Mouse (Mus musculus): ENCODE results near the gene Tnfsf12. TPM values are rescaled to one million over a fixed set of nuclear protein-coding genes. Genes with fewer than 3 reads are reported as not detected.

Gene Tnfsf12
- polyA plus RNA-seq, 1 experiment from 2014 or later = 5.6 TPM

GRCm38 (mm10) chr11:69715929-69716328 lies 20.3 kb upstream of the Tnfsf12 start:
- WGBS = 27% methylated on average over 5 of the region's 5 CpGs
- ATAC-seq = no peak
- Histone ChIP-seq H3K27me3 (replicated peaks; ENCODE audit: control insufficient read depth, insufficient read depth, low read length) (no peaks in the 10 kb centered on the region), H3K27ac (ENCODE audit: low read depth, low read length) (no peak overlapping the region), H3K9ac (ENCODE audit: low read depth, low read length) (no peak overlapping the region), H3K4me1 (ENCODE audit: control insufficient read depth, insufficient read depth, low read depth, low read length) (no peaks in the 10 kb centered on the region), H3K4me3 (ENCODE audit: low read length) (no peak overlapping the region), H3K4me2 (ENCODE audit: low read length) (no peak overlapping the region), H3K9me3 (ENCODE audit: control insufficient read depth, low read length) (no peaks in the 10 kb centered on the region), H3K36me3 (ENCODE audit: control insufficient read depth, insufficient read depth, low read length) (no peaks in the 10 kb centered on the region)

GRCm38 (mm10) chr11:69715482-69715881 lies 19.8 kb upstream of the Tnfsf12 start:
- Histone ChIP-seq H3K36me3 (ENCODE audit: control insufficient read depth, insufficient read depth, low read length) (no peaks in the 10 kb centered on the region), H3K4me1 (ENCODE audit: control insufficient read depth, insufficient read depth, low read depth, low read length) (no peaks in the 10 kb centered on the region), H3K9me3 (ENCODE audit: control insufficient read depth, low read length) (no peaks in the 10 kb centered on the region), H3K4me2 (ENCODE audit: low read length) (no peak overlapping the region), H3K9ac (ENCODE audit: low read depth, low read length) (no peak overlapping the region), H3K27ac (ENCODE audit: low read depth, low read length) (no peak overlapping the region), H3K27me3 (replicated peaks; ENCODE audit: control insufficient read depth, insufficient read depth, low read length) (no peaks in the 10 kb centered on the region), H3K4me3 (ENCODE audit: low read length) (no peak overlapping the region)
- 58% methylated on average over 9 of the region's 9 CpGs for WGBS
- ATAC-seq = no peak

DNA sequence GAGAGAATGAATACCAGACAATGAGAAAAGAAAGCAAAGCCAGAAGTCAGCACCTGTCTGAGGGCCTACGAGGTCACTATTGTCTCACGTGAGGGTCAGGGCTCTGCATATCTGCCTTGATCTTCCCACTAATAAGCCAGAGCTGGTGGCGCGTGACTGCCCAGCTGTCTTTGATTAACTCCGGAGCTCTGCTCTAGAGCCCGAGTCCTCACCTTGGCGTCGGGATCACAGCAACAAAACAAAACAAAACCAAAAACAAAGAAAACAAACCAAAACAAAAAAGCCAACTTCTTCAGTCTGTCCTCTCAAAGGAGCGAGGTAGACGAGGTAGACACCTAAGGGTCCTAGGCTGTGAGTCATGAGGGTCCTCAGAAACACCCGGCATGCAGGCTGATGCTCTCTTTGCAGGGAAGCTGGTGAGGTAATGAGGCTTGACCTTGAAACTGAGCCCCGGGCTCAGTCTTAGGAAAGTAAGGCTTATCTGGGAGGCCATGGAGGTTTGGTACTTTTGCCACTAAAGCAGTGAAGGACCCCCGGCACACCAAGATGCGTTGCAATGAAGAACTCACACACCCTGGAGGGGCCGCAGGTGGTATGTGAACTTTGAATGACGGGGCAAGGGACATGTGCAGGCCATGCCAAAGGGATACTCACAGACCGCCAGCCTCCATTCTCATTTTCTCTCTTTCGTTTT lies 19.1 kb upstream of the Tnfsf12 start:
- no peaks in the 10 kb centered on the region for H3K9me3 ChIP-seq (ENCODE audit: control insufficient read depth, low read length)
- H3K4me2 ChIP-seq (ENCODE audit: low read length) = no peak overlapping the region
- ATAC-seq = no peak
- no peak overlapping the region for H3K4me3 ChIP-seq (ENCODE audit: low read length)
- no peaks in the 10 kb centered on the region for H3K36me3 ChIP-seq (ENCODE audit: control insufficient read depth, insufficient read depth, low read length)
- no peak overlapping the region for H3K9ac ChIP-seq (ENCODE audit: low read depth, low read length)
- no peaks in the 10 kb centered on the region for H3K27me3 ChIP-seq (replicated peaks; ENCODE audit: control insufficient read depth, insufficient read depth, low read length)
- H3K4me1 ChIP-seq (ENCODE audit: control insufficient read depth, insufficient read depth, low read depth, low read length) = no peaks in the 10 kb centered on the region
- no peak overlapping the region for H3K27ac ChIP-seq (ENCODE audit: low read depth, low read length)
- WGBS = 72% methylated on average over 18 of the region's 18 CpGs

GRCm38 (mm10) chr11:69712954-69713672 lies 17.5 kb upstream of the Tnfsf12 start:
- H3K4me3 ChIP-seq (ENCODE audit: low read length) = no peak overlapping the region
- WGBS = 81% methylated on average over 20 of the region's 20 CpGs
- H3K27me3 ChIP-seq (replicated peaks; ENCODE audit: control insufficient read depth, insufficient read depth, low read length) = no peaks in the 10 kb centered on the region
- H3K4me1 ChIP-seq (ENCODE audit: control insufficient read depth, insufficient read depth, low read depth, low read length) = no peaks in the 10 kb centered on the region
- no peak overlapping the region for H3K9ac ChIP-seq (ENCODE audit: low read depth, low read length)
- H3K4me2 ChIP-seq (ENCODE audit: low read length) = no peak overlapping the region
- H3K36me3 ChIP-seq (ENCODE audit: control insufficient read depth, insufficient read depth, low read length) = no peaks in the 10 kb centered on the region
- H3K27ac ChIP-seq (ENCODE audit: low read depth, low read length) = no peak overlapping the region
- no peak for ATAC-seq
- H3K9me3 ChIP-seq (ENCODE audit: control insufficient read depth, low read length) = no peaks in the 10 kb centered on the region

DNA sequence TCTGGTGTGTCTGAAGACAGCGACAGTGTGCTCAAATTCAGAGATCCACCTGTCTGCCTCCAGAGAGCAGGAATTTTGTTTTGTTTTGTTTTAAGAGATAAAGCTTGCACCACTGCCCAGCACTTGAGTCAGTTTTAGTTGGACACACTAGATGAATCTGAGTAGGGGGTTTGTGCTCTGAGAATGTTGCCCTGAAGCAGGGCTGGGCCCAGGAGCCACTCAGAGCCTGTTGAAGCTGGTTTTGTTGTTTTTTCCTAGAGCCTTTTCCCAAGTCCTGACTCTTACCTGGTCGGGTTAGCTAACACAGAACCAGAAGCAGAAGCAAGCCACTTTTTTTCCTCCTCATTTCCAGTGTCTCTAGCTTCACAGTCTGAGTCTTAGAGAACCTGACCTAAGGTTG lies 15.4 kb upstream of the Tnfsf12 start:
- no peak for ATAC-seq
- no peak overlapping the region for H3K27ac ChIP-seq (ENCODE audit: low read depth, low read length)

GRCm38 (mm10) chr11:69710470-69710869 lies 14.8 kb upstream of the Tnfsf12 start:
- Histone ChIP-seq H3K9ac (ENCODE audit: low read depth, low read length) (no peak overlapping the region), H3K36me3 (ENCODE audit: control insufficient read depth, insufficient read depth, low read length) (no peaks in the 10 kb centered on the region), H3K4me2 (ENCODE audit: low read length) (no peak overlapping the region), H3K4me3 (ENCODE audit: low read length) (no peak overlapping the region), H3K4me1 (ENCODE audit: control insufficient read depth, insufficient read depth, low read depth, low read length) (no peaks in the 10 kb centered on the region), H3K27me3 (replicated peaks; ENCODE audit: control insufficient read depth, insufficient read depth, low read length) (no peaks in the 10 kb centered on the region), H3K27ac (ENCODE audit: low read depth, low read length) (no peak overlapping the region), H3K9me3 (ENCODE audit: control insufficient read depth, low read length) (no peaks in the 10 kb centered on the region)
- 64% methylated on average over 3 of the region's 3 CpGs for WGBS
- ATAC-seq = no peak

More for the DNA sequence above, 15.4 kb upstream of the Tnfsf12 start:
- Histone ChIP-seq H3K4me3 (ENCODE audit: low read length) (no peak overlapping the region), H3K27me3 (replicated peaks; ENCODE audit: control insufficient read depth, insufficient read depth, low read length) (no peaks in the 10 kb centered on the region), H3K9ac (ENCODE audit: low read depth, low read length) (no peak overlapping the region), H3K4me1 (ENCODE audit: control insufficient read depth, insufficient read depth, low read depth, low read length) (no peaks in the 10 kb centered on the region), H3K4me2 (ENCODE audit: low read length) (no peak overlapping the region), H3K36me3 (ENCODE audit: control insufficient read depth, insufficient read depth, low read length) (no peaks in the 10 kb centered on the region), H3K9me3 (ENCODE audit: control insufficient read depth, low read length) (no peaks in the 10 kb centered on the region)
- 79% methylated on average over 2 of the region's 2 CpGs for WGBS

GRCm38 (mm10) chr11:69709554-69710446 lies 14.2 kb upstream of the Tnfsf12 start:
- no peaks in the 10 kb centered on the region for H3K9me3 ChIP-seq (ENCODE audit: control insufficient read depth, low read length)
- no peaks in the 10 kb centered on the region for H3K27me3 ChIP-seq (replicated peaks; ENCODE audit: control insufficient read depth, insufficient read depth, low read length)
- no peaks in the 10 kb centered on the region for H3K36me3 ChIP-seq (ENCODE audit: control insufficient read depth, insufficient read depth, low read length)
- no peak overlapping the region for H3K9ac ChIP-seq (ENCODE audit: low read depth, low read length)
- H3K4me1 ChIP-seq (ENCODE audit: control insufficient read depth, insufficient read depth, low read depth, low read length) = no peaks in the 10 kb centered on the region
- H3K4me3 ChIP-seq (ENCODE audit: low read length) = no peak overlapping the region
- 53% methylated on average over 11 of the region's 11 CpGs for WGBS
- no peak for ATAC-seq
- no peak overlapping the region for H3K27ac ChIP-seq (ENCODE audit: low read depth, low read length)
- H3K4me2 ChIP-seq (ENCODE audit: low read length) = no peak overlapping the region

GRCm38 (mm10) chr11:69708614-69709265 lies 13.1 kb upstream of the Tnfsf12 start:
- Histone ChIP-seq H3K9ac (ENCODE audit: low read depth, low read length) (no peak overlapping the region), H3K4me3 (ENCODE audit: low read length) (no peak overlapping the region), H3K9me3 (ENCODE audit: control insufficient read depth, low read length) (no peaks in the 10 kb centered on the region), H3K36me3 (ENCODE audit: control insufficient read depth, insufficient read depth, low read length) (no peaks in the 10 kb centered on the region), H3K4me1 (ENCODE audit: control insufficient read depth, insufficient read depth, low read depth, low read length) (no peaks in the 10 kb centered on the region), H3K4me2 (ENCODE audit: low read length) (no peak overlapping the region), H3K27me3 (replicated peaks; ENCODE audit: control insufficient read depth, insufficient read depth, low read length) (no peaks in the 10 kb centered on the region), H3K27ac (ENCODE audit: low read depth, low read length) (no peak overlapping the region)
- ATAC-seq = no peak
- WGBS = 87% methylated on average over 3 of the region's 3 CpGs

Data from hindbrain, embryonic 16.5 days (tissue).